Mouse (Mus musculus): ENCODE measurements around the gene Cdk10.

- no peak for TF ChIP-seq GATA1 (IDR thresholded peaks at IDR 0.05; ENCODE audit: low read length)
- TF ChIP-seq TAL1 (IDR thresholded peaks at IDR 0.05; ENCODE audit: low read length), result no peak
These were observed 30.9 kb upstream of the Cdk10 start for GRCm38 (mm10) chr8:123193771-123194170.
